Mouse (Mus musculus): ENCODE data around the gene Ugp2. TPM values are rescaled to one million over a fixed set of nuclear protein-coding genes. Genes with fewer than 3 reads are reported as not detected.
A peak's percentile ranks its signal among the peaks of the same experiment; 100 is the strongest.

Ugp2 gene
- total and polyA plus RNA-seq, 3 experiments: 5.9 to 6.3 TPM; not detected in 1

- H3K27ac ChIP-seq (ENCODE audit: control insufficient read depth, low read depth, low read length): no peak overlapping the region
- no peaks in the 10 kb centered on the region for H3K79me2 ChIP-seq (ENCODE audit: control insufficient read depth, insufficient read depth, low read length, poor library complexity)
- no peaks in the 10 kb centered on the region for H3K4me1 ChIP-seq (ENCODE audit: control insufficient read depth in 1 of 2, insufficient read depth in 2 of 2, low read length in 2 of 2)
- no peak overlapping the region for H3K4me3 ChIP-seq (ENCODE audit: control insufficient read depth in 1 of 2, insufficient read depth in 1 of 2, low read depth in 2 of 2, low read length in 2 of 2)
- TF ChIP-seq MAFK (IDR thresholded peaks at IDR 0.05; ENCODE audit: borderline replicate concordance, low read depth, low read length) (no peak), RCOR1 (IDR thresholded peaks at IDR 0.05; ENCODE audit: low read depth, low read length) (no peak), TAL1 (IDR thresholded peaks at IDR 0.05; ENCODE audit: low read length) (peak; percentile 4; the same call in 1 of the 2 replicates), GATA1 (IDR thresholded peaks at IDR 0.05; ENCODE audit: low read depth, low read length) (0 out of 2 replicates have a peak, but pooled peaks have one; percentile 22), BHLHE40 (IDR thresholded peaks at IDR 0.05; ENCODE audit: borderline replicate concordance, low read depth, low read length) (0 out of 2 replicates have a peak, but pooled peaks have one; percentile 25), USF1 (IDR thresholded peaks at IDR 0.05; ENCODE audit: low read depth, low read length) (peak; percentile 78), CTCF (IDR thresholded peaks at IDR 0.05 in 2 of 3, conservative IDR thresholded peaks at IDR 0.05 in 1 of 3; ENCODE audit: control insufficient read depth in 1 of 3, insufficient read depth in 1 of 3, low read depth in 2 of 3, low read length in 3 of 3, poor library complexity in 1 of 3, severe bottlenecking in 1 of 3) (no peak), TCF12 (IDR thresholded peaks at IDR 0.05; ENCODE audit: low read depth, low read length) (no peak), ZMIZ1 (IDR thresholded peaks at IDR 0.05; ENCODE audit: low read depth, low read length) (no peak), NELFE (IDR thresholded peaks at IDR 0.05; ENCODE audit: low read depth, low read length) (no peak)
- H3K36me3 ChIP-seq (ENCODE audit: control insufficient read depth in 1 of 2, insufficient read depth in 2 of 2, low read length in 2 of 2): peaks cover 0 to 9% of the 10 kb centered on the region in 2 experiments; a peak in 2 of 4 replicates
- no peaks in the 10 kb centered on the region for H3K27me3 ChIP-seq (ENCODE audit: control insufficient read depth in 1 of 2, insufficient read depth in 2 of 2, low read length in 2 of 2)
- DNase-seq (ENCODE audit: low read depth, low spot score): peak; percentile 35
- H3K9ac ChIP-seq (ENCODE audit: control insufficient read depth, low read depth, low read length, poor library complexity, severe bottlenecking): no peak overlapping the region
- no peaks in the 10 kb centered on the region for H3K9me3 ChIP-seq (replicated peaks; ENCODE audit: insufficient read depth, low read length)
These were observed 56.9 kb downstream of the Ugp2 start for GRCm38 (mm10) chr11:21313922-21314657.

GRCm38 (mm10) chr11:21309516-21309915, 61.5 kb downstream of the Ugp2 start:
- peaks cover 2 to 5% of the 10 kb centered on the region in 2 experiments; a peak in 3 of 4 replicates for H3K4me1 ChIP-seq (ENCODE audit: control insufficient read depth in 1 of 2, insufficient read depth in 2 of 2, low read length in 2 of 2)
- H3K36me3 ChIP-seq (ENCODE audit: control insufficient read depth in 1 of 2, insufficient read depth in 2 of 2, low read length in 2 of 2): peaks cover 7 to 15% of the 10 kb centered on the region in 2 experiments
- H3K9ac ChIP-seq (ENCODE audit: control insufficient read depth, low read depth, low read length, poor library complexity, severe bottlenecking): no peak overlapping the region
- TF ChIP-seq RCOR1 (IDR thresholded peaks at IDR 0.05; ENCODE audit: low read depth, low read length) (no peak), ETS1 (IDR thresholded peaks at IDR 0.05; ENCODE audit: low read depth, low read length) (no peak), EP300 (IDR thresholded peaks at IDR 0.05; ENCODE audit: low read depth in 1 of 2, low read length in 2 of 2) (no peak), RAD21 (IDR thresholded peaks at IDR 0.05; ENCODE audit: low read depth, low read length) (no peak), CTCF (IDR thresholded peaks at IDR 0.05 in 2 of 3, conservative IDR thresholded peaks at IDR 0.05 in 1 of 3; ENCODE audit: control insufficient read depth in 1 of 3, insufficient read depth in 1 of 3, low read depth in 2 of 3, low read length in 3 of 3, poor library complexity in 1 of 3, severe bottlenecking in 1 of 3) (no peak), MAZ (IDR thresholded peaks at IDR 0.05; ENCODE audit: low read depth, low read length) (no peak), MXI1 (IDR thresholded peaks at IDR 0.05; ENCODE audit: low read depth, low read length) (no peak), HCFC1 (IDR thresholded peaks at IDR 0.05; ENCODE audit: low read depth, low read length) (no peak), CHD1 (IDR thresholded peaks at IDR 0.05; ENCODE audit: low read depth, low read length) (no peak), MYC (IDR thresholded peaks at IDR 0.05; ENCODE audit: low read depth, low read length) (no peak), USF2 (IDR thresholded peaks at IDR 0.05; ENCODE audit: borderline replicate concordance in 1 of 2, insufficient read depth in 1 of 2, low read depth in 1 of 2, low read length in 2 of 2) (no peak), MAX (IDR thresholded peaks at IDR 0.05; ENCODE audit: low read length) (no peak), ZKSCAN1 (IDR thresholded peaks at IDR 0.05; ENCODE audit: low read depth, low read length) (no peak), POLR2AphosphoS2 (IDR thresholded peaks at IDR 0.05; ENCODE audit: low read length) (no peak), CHD2 (IDR thresholded peaks at IDR 0.05; ENCODE audit: low read length) (no peak), SIN3A (IDR thresholded peaks at IDR 0.05; ENCODE audit: low read length) (no peak), SMC3 (IDR thresholded peaks at IDR 0.05; ENCODE audit: low read depth, low read length) (no peak), JUND (IDR thresholded peaks at IDR 0.05; ENCODE audit: low read depth, low read length) (no peak)
- no peak overlapping the region for H3K4me3 ChIP-seq (ENCODE audit: control insufficient read depth in 1 of 2, insufficient read depth in 1 of 2, low read depth in 2 of 2, low read length in 2 of 2)
- no peak overlapping the region for H3K27ac ChIP-seq (ENCODE audit: control insufficient read depth, low read depth, low read length)
- no peak for DNase-seq (ENCODE audit: low read depth, low spot score)
- H3K79me2 ChIP-seq (ENCODE audit: control insufficient read depth, insufficient read depth, low read length, poor library complexity): no peaks in the 10 kb centered on the region
- H3K27me3 ChIP-seq (ENCODE audit: control insufficient read depth in 1 of 2, insufficient read depth in 2 of 2, low read length in 2 of 2): no peaks in the 10 kb centered on the region
- H3K9me3 ChIP-seq (replicated peaks; ENCODE audit: insufficient read depth, low read length): no peaks in the 10 kb centered on the region
